Mouse (Mus musculus) cerebellum, adult 9-11 months (tissue): Measurements from ENCODE around the gene Eva1b.

Source experiments
- DNase-seq: peaks from one replicate; pipeline ENCODE4 v3.0.0; 2022

The Eva1b gene

GRCm38 (mm10) chr4:126120506-126120905, 27.0 kb upstream of the Eva1b start:
- DNase-seq, result peak; percentile 73

GRCm38 (mm10) chr4:126123309-126124040, 24.1 kb upstream of the Eva1b start:
- DNase-seq, result peak; percentile 67

DNA sequence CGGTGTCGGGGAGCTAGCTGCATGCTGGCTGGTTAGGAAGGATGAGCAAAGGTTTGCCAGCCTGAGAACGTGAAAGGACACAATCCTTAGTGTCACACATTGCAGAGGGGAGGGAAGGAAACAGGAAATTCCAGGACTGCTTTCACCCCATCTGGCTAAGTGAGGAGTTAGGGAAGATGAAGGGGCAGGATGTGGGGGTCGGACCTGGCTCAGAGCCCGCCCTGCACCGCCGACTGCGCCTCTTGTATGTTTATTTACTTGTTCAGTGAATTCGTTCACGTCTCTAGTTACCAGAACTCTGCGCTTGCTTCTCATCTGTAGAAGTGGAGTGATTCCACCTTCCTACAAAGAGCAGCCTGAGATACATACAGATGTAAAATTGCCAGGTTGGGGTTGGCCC, 17.0 kb upstream of the Eva1b start:
- DNase-seq, result no peak

DNA sequence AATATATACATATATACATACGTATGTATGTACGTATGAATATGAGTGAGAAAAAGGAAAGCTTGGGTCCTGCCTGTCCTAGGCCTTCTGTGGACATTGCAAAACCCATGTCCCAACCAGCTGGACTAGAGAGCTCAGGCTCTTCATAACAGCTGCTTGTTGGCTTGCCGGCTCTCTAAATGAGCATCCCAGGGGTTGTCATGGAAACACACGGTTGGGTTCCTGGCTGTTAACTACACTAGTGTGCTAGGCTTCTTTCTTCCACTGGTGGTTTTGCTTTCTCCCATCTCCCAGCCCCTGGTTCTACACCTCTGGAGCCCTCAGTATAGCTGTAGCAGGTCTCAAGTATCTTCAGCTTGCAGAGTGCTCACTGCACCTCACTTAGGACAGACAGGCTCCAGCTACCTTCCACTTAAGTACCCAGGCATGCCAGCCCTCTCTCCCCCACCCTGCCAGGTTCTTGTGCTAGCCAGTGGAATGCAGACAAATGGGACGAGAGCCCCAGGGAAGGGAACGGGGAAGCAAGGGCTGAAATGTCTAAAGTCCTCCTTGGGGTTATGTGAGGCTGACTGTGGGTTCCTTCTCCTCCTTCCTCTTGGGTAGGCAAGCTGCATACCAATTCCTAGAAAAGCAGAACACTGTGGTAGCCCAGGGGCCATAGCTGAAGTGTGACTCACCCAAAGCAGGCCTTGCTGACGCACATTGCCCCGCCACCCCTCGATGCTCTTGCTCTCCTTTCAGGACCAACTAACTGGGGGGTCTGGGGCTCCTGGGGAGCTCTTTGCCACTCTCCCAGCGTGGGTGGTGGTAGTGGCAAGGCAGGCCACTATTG, 16.0 kb upstream of the Eva1b start:
- no peak for DNase-seq

- DNase-seq, result no peak
These were observed 14.8 kb upstream of the Eva1b start for GRCm38 (mm10) chr4:126132636-126133264.

GRCm38 (mm10) chr4:126134236-126134635, 13.3 kb upstream of the Eva1b start:
- peak; percentile 23 for DNase-seq

GRCm38 (mm10) chr4:126134639-126135038, 12.9 kb upstream of the Eva1b start:
- peak; percentile 55 for DNase-seq

GRCm38 (mm10) chr4:126137773-126138172, 9.8 kb upstream of the Eva1b start:
- DNase-seq, result no peak

DNA sequence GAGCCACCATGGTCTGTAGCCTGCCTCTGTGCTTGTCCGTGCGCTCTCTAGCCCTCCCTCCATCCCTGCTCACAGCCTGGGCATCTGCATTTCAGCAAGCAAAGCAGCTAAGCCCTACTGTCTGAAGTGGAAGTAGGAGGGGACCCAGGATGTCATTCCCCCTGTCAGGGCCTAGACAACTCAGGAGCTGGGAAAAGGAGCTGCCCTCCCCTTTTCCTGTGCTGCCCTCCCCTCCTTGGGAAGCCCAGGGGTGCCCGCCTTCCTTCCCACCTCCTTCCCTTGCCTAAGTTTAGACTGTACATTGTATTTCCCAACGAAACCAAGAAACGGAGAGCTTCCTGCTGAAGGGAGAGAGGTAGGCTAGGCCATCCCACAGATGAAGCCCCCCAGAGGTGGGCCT, 6.5 kb upstream of the Eva1b start:
- DNase-seq, result no peak

GRCm38 (mm10) chr4:126145396-126145795, 2.1 kb upstream of the Eva1b start:
- DNase-seq, result no peak

GRCm38 (mm10) chr4:126146974-126147532, 491 bp upstream of the Eva1b start:
- no peak for DNase-seq

DNA sequence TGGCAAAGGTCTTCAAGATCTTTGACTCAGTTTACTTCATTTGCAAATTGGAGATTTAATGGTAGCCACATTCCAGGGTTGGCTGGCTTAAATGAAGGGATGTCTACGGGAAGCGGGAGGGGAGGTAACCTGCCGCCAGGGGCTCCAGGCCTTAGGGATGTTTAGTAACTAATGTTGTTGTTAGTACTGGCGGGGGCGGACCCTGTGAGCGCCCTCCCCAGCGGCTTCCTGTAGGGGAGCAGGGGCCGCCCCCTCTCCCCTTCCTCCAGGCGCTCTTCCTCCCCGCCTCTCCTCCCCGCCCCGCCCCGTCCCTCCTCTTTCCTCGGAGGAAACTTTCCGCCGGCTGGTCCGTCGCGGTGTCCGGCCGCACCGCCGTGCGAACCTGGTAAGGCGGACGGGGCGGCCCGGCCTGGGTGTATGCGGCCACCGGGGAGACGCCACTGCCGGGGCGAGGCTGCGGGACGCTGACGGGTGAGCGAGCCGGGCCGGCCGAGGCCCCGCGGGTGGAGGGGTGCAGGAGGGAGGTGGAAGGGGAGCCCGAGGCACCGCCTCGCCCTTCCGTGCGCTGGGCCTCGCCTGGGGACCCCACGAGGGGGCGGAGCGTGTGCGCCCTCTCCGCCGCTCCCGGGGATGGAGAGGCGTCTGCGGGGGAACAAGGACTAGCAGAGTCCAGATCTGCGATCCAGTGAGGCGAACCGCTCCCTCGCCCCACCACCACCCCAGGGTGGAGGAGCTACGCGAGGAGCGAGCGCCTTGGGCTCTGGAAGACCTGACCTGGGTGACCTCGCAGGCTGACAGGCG, 817 bp downstream of the Eva1b start:
- no peak for DNase-seq

GRCm38 (mm10) chr4:126149041-126149676, 1.6 kb downstream of the Eva1b start:
- no peak for DNase-seq

DNA sequence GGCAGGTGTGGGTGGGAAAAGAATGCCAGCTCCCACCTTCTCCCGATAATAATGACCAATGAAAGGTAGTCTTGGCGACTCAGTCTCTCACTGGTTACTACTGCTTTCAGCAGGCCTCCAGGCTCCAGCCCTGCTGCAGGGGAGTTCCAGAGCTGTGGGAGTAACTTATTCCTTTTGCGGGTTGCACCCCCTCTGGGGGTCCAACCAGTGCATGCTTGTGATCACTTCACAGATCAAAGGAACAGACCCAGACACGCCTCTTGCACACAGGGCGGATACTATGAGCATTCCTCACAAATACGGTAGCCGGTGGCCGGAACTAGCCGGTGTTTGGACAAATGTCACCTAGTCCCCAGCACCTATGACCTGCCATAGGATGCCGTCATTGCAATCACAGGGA, 2.3 kb downstream of the Eva1b start:
- DNase-seq, result no peak

DNA sequence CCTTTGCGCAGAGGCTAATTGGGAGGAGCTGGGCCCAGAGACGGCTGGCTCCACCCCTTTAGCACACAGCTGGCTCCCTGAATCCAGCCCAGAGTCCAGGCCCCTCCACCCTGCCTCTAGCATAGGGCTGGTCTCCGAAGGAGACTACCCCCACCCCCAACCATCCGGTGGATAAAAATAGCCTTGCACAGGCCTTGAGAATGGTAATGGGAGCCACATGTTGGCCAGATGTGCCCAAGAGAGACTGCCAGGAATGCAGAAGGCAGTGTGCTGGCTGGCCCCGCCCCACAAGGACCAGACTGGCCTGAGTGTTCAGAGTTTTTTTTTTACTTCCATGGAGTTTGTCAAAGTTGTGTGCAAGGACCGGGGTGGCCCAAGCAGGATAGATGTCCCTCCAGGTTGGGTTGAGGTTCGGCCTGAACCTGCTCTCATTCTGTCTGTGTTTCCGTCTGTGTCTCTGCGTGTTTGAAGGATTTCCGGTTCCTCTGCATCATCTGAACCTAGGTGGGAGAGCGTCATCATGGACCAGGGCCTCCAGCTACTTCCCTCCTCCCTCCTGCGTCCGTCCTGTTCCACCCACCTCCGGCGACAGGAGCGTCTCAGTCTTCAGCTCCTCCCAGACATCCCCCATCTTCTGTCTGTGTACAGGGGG, 2.9 kb downstream of the Eva1b start:
- DNase-seq, result no peak

GRCm38 (mm10) chr4:126150949-126151320, 3.4 kb downstream of the Eva1b start:
- DNase-seq, result no peak

DNA sequence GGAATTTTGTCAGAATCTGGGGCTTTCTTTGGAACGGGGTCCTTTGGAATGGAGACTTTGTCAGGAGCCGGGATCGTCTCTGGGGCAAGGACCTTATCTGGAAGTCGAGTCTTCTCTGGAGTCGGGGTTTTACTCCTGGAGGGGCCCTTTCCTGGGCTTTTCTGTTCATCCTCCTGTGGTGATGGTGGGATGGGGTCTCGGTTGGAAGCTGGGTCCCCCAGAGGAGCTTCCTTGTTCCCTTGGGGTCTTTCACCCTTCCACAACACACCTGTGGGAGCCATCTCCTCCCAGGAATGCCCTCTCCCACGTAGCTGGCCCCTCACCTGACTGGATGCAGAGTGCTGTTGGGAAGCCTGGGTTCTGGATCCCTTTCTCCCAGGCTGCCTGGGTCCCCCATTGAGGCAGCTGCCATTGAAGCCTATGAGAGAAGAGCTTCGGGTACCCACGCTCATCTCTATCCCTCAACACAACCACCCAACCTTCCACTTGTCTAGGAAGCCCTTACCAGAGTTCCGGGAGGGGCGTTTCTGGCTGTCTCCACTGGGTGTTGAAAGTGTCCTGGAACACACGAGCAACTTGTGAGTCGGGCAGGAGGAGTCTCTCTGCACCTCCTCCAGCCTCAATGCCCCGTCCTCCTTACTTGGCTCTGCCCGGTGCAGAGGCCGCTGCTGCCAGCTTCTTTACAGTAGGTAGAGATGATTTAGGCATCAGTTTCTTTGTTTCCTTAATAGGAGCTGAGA, 4.3 kb downstream of the Eva1b start:
- no peak for DNase-seq

GRCm38 (mm10) chr4:126152864-126153263, 5.3 kb downstream of the Eva1b start:
- DNase-seq, result no peak

DNA sequence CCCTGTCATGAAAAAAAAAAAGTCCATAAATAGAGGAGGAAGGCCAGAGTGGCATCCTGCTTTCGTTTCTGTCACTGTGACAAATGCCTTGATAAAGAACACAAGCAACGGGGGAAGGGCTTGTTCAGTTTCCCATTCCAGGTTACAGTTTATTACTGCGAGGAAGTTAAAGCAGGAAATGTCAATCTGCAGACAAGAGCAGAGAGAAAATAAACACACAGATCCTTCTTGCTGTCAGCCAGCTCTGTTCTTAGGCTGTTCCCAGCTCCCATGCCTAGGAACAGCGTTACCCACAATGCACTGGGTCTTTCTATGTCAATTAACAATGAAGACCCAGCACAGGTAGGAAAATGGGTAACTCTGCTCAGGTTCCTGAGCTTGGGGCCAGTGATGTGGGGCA, 7.6 kb downstream of the Eva1b start:
- no peak for DNase-seq

DNA sequence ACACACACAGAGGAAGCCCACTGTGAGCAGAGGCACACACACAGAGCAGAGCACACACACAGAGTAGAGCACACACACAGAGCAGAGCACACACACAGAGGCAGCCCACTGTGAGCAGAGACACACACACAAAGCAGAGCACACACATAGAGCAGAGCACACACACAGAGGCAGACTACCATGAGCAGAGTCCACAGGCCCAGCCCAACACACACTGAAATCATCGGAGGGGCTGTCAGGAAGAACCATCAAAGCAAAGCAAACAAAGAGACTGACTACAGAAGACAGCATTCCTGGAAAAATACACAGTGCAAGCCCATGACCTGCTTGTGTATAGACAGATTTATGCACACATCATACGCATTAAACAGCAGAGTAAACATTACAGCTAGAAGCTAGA, 8.3 kb downstream of the Eva1b start:
- DNase-seq, result no peak

DNA sequence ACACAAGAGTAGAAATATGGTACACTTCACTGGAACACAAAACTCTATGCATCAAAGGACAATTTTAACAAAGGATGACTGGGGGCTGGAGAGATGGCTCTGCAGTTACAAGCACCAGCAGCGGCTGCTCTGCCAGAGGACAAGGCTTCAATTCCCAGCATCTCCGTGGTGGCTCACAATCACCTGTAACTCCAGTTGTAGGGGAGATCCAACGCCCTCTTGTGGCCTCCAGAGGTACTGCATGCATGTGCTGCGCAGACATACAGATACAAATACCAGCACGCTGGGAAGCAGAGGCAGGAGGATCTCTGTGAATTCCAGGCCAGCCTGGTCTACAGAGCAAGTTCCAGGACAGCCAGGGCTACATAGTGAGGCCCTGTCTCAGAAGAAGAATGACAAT, 9.1 kb downstream of the Eva1b start:
- DNase-seq, result no peak
